In the genomic region with DNA sequence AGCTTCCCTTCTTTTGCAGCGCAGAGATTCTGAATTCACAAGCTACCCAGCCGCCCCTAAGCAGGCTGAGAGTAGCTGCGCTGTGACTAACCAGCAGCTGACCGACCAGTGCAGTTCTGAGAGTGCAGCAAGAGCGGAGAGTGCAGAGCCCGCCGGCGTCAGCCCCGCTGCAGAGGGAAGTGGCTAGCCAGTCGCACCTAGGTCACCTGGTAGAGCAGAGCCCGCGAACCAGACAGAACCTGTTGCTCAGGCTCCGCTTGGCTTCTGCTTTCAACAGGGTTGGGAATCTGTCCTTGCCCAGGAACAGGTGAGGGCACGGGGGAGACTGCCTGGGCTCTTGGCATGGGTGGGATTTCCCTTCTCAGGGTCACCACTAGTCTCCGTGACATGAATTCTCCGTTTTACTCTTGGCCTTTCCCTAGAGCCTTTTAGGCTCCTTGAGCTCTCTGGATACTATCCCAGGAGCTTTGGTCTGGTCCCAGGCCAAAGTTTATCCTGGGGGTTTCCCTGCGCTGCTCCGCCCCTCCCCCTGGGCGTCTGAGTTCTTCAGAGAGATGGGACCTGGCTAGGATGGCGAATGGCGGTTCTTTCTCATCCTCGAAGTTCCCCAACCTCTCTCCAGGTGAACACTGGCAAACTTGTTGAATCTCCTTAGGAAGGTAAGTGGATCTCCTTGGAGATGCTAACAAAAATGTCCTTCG, we compare ENCODE assay signal across 8 mouse cellular contexts. TPM values are rescaled to one million over a fixed set of nuclear protein-coding genes. Genes with fewer than 3 reads are reported as not detected.
DNase-seq lines count a peak whose midpoint lies in the region; ATAC-seq and TF ChIP-seq lines count a peak whose summit lies in the region.

A gene (plus strand): TSS at position 552 of the 701 bp plus-strand sequence.

- H3K4me1 ChIP-seq in heart, embryonic 14.5 days (ENCODE audit: control insufficient read depth in 2 of 2, insufficient read depth in 2 of 2, low read length in 2 of 2), result 0 out of 4 replicates have a peak, but pooled peaks cover 0 to 3% of the 10 kb centered on the region in 2 experiments
- H3K4me1 ChIP-seq in cortical plate, adult 2 months (ENCODE audit: control insufficient read depth, insufficient read depth, low read length), result no peaks in the 10 kb centered on the region
- H3K4me1 ChIP-seq in hindbrain, embryonic 11.5 days (replicated peaks; ENCODE audit: control insufficient read depth, insufficient read depth, low read length), result 0 out of 2 replicates have a peak, but pooled peaks cover 2% of the 10 kb centered on the region
- peaks cover 2% of the 10 kb centered on the region; the same call in 1 of the 2 replicates for H3K4me1 ChIP-seq in limb, embryonic 14.5 days (ENCODE audit: control insufficient read depth, insufficient read depth, low read length)
- peaks cover 14% of the 10 kb centered on the region for H3K4me1 ChIP-seq in midbrain, embryonic 15.5 days

- H3K9ac ChIP-seq in heart, embryonic 14.5 days (ENCODE audit: low read length), result peak within 1 kb of the TSS; percentile 41
- H3K9ac ChIP-seq in hindbrain, embryonic 11.5 days (ENCODE audit: low read depth, low read length), result 0 out of 2 replicates have a peak within 1 kb of the TSS, but pooled peaks have one; percentile 9
- H3K9ac ChIP-seq in limb, embryonic 14.5 days (ENCODE audit: low read depth, low read length, severe bottlenecking), result peak within 1 kb of the TSS; percentile 14; the same call in 1 of the 2 replicates
- peak within 1 kb of the TSS; percentile 25 for H3K9ac ChIP-seq in midbrain, embryonic 15.5 days

- TF ChIP-seq CTCF in cortical plate, adult 2 months (IDR thresholded peaks at IDR 0.05; ENCODE audit: extremely low read depth, insufficient read depth, low read length), result no peak

- H3K4me2 ChIP-seq in heart, embryonic 14.5 days (ENCODE audit: low read length), result peak within 1 kb of the TSS; percentile 81
- H3K4me2 ChIP-seq in hindbrain, embryonic 11.5 days (replicated peaks; ENCODE audit: low read depth, low read length), result peak within 1 kb of the TSS; percentile 81
- peak within 1 kb of the TSS; percentile 66 for H3K4me2 ChIP-seq in limb, embryonic 14.5 days (replicated peaks; ENCODE audit: low read depth, low read length, severe bottlenecking)
- peak within 1 kb of the TSS; percentile 94 for H3K4me2 ChIP-seq in midbrain, embryonic 15.5 days

- H3K27ac ChIP-seq in heart, embryonic 14.5 days (replicated peaks in 1 of 2; ENCODE audit: control insufficient read depth in 1 of 2, insufficient read depth in 1 of 2, low read depth in 2 of 2, low read length in 2 of 2), result no peak within 1 kb of the TSS
- no peak within 1 kb of the TSS for H3K27ac ChIP-seq in cortical plate, adult 2 months (ENCODE audit: insufficient read depth, low read length)
- no peak within 1 kb of the TSS for H3K27ac ChIP-seq in hindbrain, embryonic 11.5 days (ENCODE audit: low read depth, low read length)
- no peak within 1 kb of the TSS for H3K27ac ChIP-seq in limb, embryonic 14.5 days (replicated peaks; ENCODE audit: low read depth, low read length)
- no peak within 1 kb of the TSS for H3K27ac ChIP-seq in midbrain, embryonic 15.5 days

- WGBS in heart, embryonic 14.5 days, result 4% methylated on average over 23 of the region's 23 CpGs
- 4% methylated on average over 23 of the region's 23 CpGs for WGBS in hindbrain, embryonic 11.5 days
- WGBS in limb, embryonic 14.5 days, result 4% methylated on average over 23 of the region's 23 CpGs
- WGBS in midbrain, embryonic 15.5 days, result 3% methylated on average over 23 of the region's 23 CpGs

- no peak for TF ChIP-seq POLR2A in cortical plate, adult 2 months (IDR thresholded peaks at IDR 0.05; ENCODE audit: extremely low read depth, insufficient read depth, low read length)
- no peak for TF ChIP-seq POLR2A in limb, embryonic 14.5 days (IDR thresholded peaks at IDR 0.05; ENCODE audit: borderline replicate concordance, extremely low read depth, insufficient read depth, insufficient read length)

- DNase-seq in heart, adult 11 months, result no peak
- DNase-seq in hindbrain, embryonic 11.5 days (ENCODE audit: low spot score), result peak; percentile 63
- DNase-seq in limb, embryonic 14.5 days (ENCODE audit: low spot score), result peak; percentile 13
- no peak for DNase-seq in c-Kit-positive CD71-positive TER-119-positive erythroid progenitor cells, embryonic 14.5 days (ENCODE audit: low spot score)
- no peak for DNase-seq in adipocyte (ENCODE audit: low spot score)

- no peaks in the 10 kb centered on the region for H3K9me3 ChIP-seq in heart, embryonic 14.5 days (ENCODE audit: control insufficient read depth, low read length)
- no peaks in the 10 kb centered on the region for H3K9me3 ChIP-seq in hindbrain, embryonic 11.5 days (ENCODE audit: control insufficient read depth, low read length)
- H3K9me3 ChIP-seq in limb, embryonic 14.5 days (ENCODE audit: control insufficient read depth, low read length), result no peaks in the 10 kb centered on the region
- no peaks in the 10 kb centered on the region for H3K9me3 ChIP-seq in midbrain, embryonic 15.5 days

- H3K36me3 ChIP-seq in heart, embryonic 14.5 days (ENCODE audit: control insufficient read depth, insufficient read depth, low read length), result no peaks in the 10 kb centered on the region
- H3K36me3 ChIP-seq in hindbrain, embryonic 11.5 days (ENCODE audit: control insufficient read depth, insufficient read depth, low read length), result no peaks in the 10 kb centered on the region
- no peaks in the 10 kb centered on the region for H3K36me3 ChIP-seq in limb, embryonic 14.5 days (ENCODE audit: control insufficient read depth, insufficient read depth, low read length)
- no peaks in the 10 kb centered on the region for H3K36me3 ChIP-seq in midbrain, embryonic 15.5 days (replicated peaks)

- 0 out of 2 replicates have a peak, but pooled peaks have one; percentile 68 for ATAC-seq in heart, embryonic 14.5 days (ENCODE audit: insufficient number of reproducible peaks, insufficient read depth, low FRiP score, low read depth)
- ATAC-seq in hindbrain, embryonic 11.5 days (ENCODE audit: low FRiP score), result peak; percentile 90
- peak; percentile 55; the same call in 1 of the 2 replicates for ATAC-seq in limb, embryonic 14.5 days (ENCODE audit: low FRiP score, low read depth)
- peak; percentile 97 for ATAC-seq in midbrain, embryonic 15.5 days (replicated peaks)

- peaks cover 8% of the 10 kb centered on the region for H3K27me3 ChIP-seq in heart, embryonic 14.5 days (ENCODE audit: control insufficient read depth, insufficient read depth, low read length)
- H3K27me3 ChIP-seq in hindbrain, embryonic 11.5 days (ENCODE audit: control insufficient read depth, insufficient read depth, low read length), result no peaks in the 10 kb centered on the region
- H3K27me3 ChIP-seq in limb, embryonic 14.5 days (ENCODE audit: control insufficient read depth, insufficient read depth, low read length), result no peaks in the 10 kb centered on the region
- no peaks in the 10 kb centered on the region; the same call in 1 of the 2 replicates for H3K27me3 ChIP-seq in midbrain, embryonic 15.5 days (replicated peaks)

- peak within 1 kb of the TSS; percentile 42 to 51 for H3K4me3 ChIP-seq in heart, embryonic 14.5 days (ENCODE audit: control insufficient read depth in 1 of 2, insufficient read depth in 1 of 2, low read depth in 1 of 2, low read length in 2 of 2)
- peak within 1 kb of the TSS; percentile 4; the same call in 1 of the 2 replicates for H3K4me3 ChIP-seq in cortical plate, adult 2 months (ENCODE audit: insufficient read depth, low read length)
- peak within 1 kb of the TSS; percentile 37 for H3K4me3 ChIP-seq in hindbrain, embryonic 11.5 days (ENCODE audit: low read depth, low read length)
- H3K4me3 ChIP-seq in limb, embryonic 14.5 days (replicated peaks; ENCODE audit: low read length), result peak within 1 kb of the TSS; percentile 34
- peak within 1 kb of the TSS; percentile 44 for H3K4me3 ChIP-seq in midbrain, embryonic 15.5 days

RNA-seq across cellular contexts. Expression of the gene that starts here (rescaled TPM):
- polyA plus RNA-seq in heart, embryonic 14.5 days (2014; fragmentation: Nextera tagmentation; extraction: Ambion mirVana), result not detected in 2 replicates
- polyA plus RNA-seq in cortical plate, adult 2 months (2012; rRNA removed), result not detected in 2 replicates
- polyA plus RNA-seq in hindbrain, embryonic 11.5 days (2014; fragmentation: Nextera tagmentation; extraction: Ambion mirVana), result 0.20 and 0.43 TPM in 2 replicates
- polyA plus RNA-seq in limb, embryonic 14.5 days (2012; rRNA removed), result not detected in 2 replicates
- polyA plus RNA-seq in limb, embryonic 14.5 days (2014; fragmentation: Nextera tagmentation; extraction: Ambion mirVana), result not detected in 2 replicates
- 0.17 and 0.23 TPM in 2 replicates for polyA plus RNA-seq in midbrain, embryonic 15.5 days (2015; fragmentation: Nextera tagmentation; extraction: Ambion mirVana)

Comparison
In these comparisons a context has a peak if more than half of its experiments do, and no peak if none do; other contexts are left out.
1. Peak in ATAC-seq, H3K4me3 ChIP-seq, H3K9ac ChIP-seq and H3K4me2 ChIP-seq in heart, embryonic 14.5 days; RNA of the gene not detected or under 1 TPM.
2. Peak in DNase-seq, ATAC-seq, H3K4me3 ChIP-seq, H3K9ac ChIP-seq and H3K4me2 ChIP-seq in hindbrain, embryonic 11.5 days; RNA of the gene not detected or under 1 TPM.
3. Peak in DNase-seq, ATAC-seq, H3K4me3 ChIP-seq, H3K9ac ChIP-seq and H3K4me2 ChIP-seq in limb, embryonic 14.5 days; RNA of the gene not detected or under 1 TPM.
4. Peak in ATAC-seq, H3K4me3 ChIP-seq, H3K9ac ChIP-seq and H3K4me2 ChIP-seq in midbrain, embryonic 15.5 days; RNA of the gene not detected or under 1 TPM.